Mouse (Mus musculus) kidney, postnatal 36 days (tissue): ENCODE results near the gene Spsb4.

Experiments
- DNase-seq, 2 experiments: peaks; one replicate each; pipeline ENCODE4 v3.0.0; 2021 to 2022; ENCODE audit warnings: mixed read lengths in 2 of 2

Gene Spsb4

GRCm38 (mm10) chr9:97015751-97016150 is 2.9 kb downstream of the Spsb4 start:
- DNase-seq, result peak; percentile 94 to 96

- peak; percentile 19 to 22 for DNase-seq
These were observed 4.9 kb downstream of the Spsb4 start for GRCm38 (mm10) chr9:97013698-97014097.

- peak; percentile 69 to 83 for DNase-seq
These were observed 5.5 kb downstream of the Spsb4 start for GRCm38 (mm10) chr9:97013153-97013552.

GRCm38 (mm10) chr9:97011454-97012195 is 7.0 kb downstream of the Spsb4 start:
- peak in 1 of 2 experiments; percentile 36 for DNase-seq

- DNase-seq, result no peak
These were observed 8.2 kb downstream of the Spsb4 start for GRCm38 (mm10) chr9:97010447-97010846.

GRCm38 (mm10) chr9:97004726-97005125 is 13.9 kb downstream of the Spsb4 start:
- no peak for DNase-seq

- DNase-seq, result no peak
These were observed 15.5 kb downstream of the Spsb4 start for GRCm38 (mm10) chr9:97003173-97003572.

- no peak for DNase-seq
These were observed 16.0 kb downstream of the Spsb4 start for GRCm38 (mm10) chr9:97002654-97003053.

- DNase-seq, result no peak
These were observed 16.6 kb downstream of the Spsb4 start for GRCm38 (mm10) chr9:97002025-97002424.

- DNase-seq, result no peak
These were observed 17.2 kb downstream of the Spsb4 start for GRCm38 (mm10) chr9:97001458-97001857.

- DNase-seq, result no peak
These were observed 22.9 kb downstream of the Spsb4 start for GRCm38 (mm10) chr9:96995717-96996116.

- DNase-seq, result no peak
These were observed 23.9 kb downstream of the Spsb4 start for GRCm38 (mm10) chr9:96994733-96995132.

GRCm38 (mm10) chr9:96991118-96991517 is 27.5 kb downstream of the Spsb4 start:
- no peak for DNase-seq

GRCm38 (mm10) chr9:96989389-96989990 is 29.2 kb downstream of the Spsb4 start:
- DNase-seq, result peak in 1 of 2 experiments; percentile 51

GRCm38 (mm10) chr9:96986797-96987473 is 31.7 kb downstream of the Spsb4 start:
- no peak for DNase-seq

GRCm38 (mm10) chr9:96984034-96984433 is 34.6 kb downstream of the Spsb4 start:
- peak; percentile 61 to 81 for DNase-seq

GRCm38 (mm10) chr9:96982940-96983339 is 35.7 kb downstream of the Spsb4 start:
- DNase-seq, result no peak

- no peak for DNase-seq
These were observed 36.3 kb downstream of the Spsb4 start for GRCm38 (mm10) chr9:96982351-96982750.

GRCm38 (mm10) chr9:96981836-96982235 is 36.8 kb downstream of the Spsb4 start:
- DNase-seq, result peak in 1 of 2 experiments; percentile 54

- no peak for DNase-seq
These were observed 37.5 kb downstream of the Spsb4 start for GRCm38 (mm10) chr9:96981121-96981520.

- no peak for DNase-seq
These were observed 38.3 kb downstream of the Spsb4 start for GRCm38 (mm10) chr9:96980037-96980997.

- DNase-seq, result peak; percentile 70 to 73
These were observed 39.1 kb downstream of the Spsb4 start for GRCm38 (mm10) chr9:96979417-96980030.
